Mouse (Mus musculus) right cerebral cortex, postnatal 10 days (tissue): Measurements from ENCODE around the gene Gpc6.

Experiments
- DNase-seq, 2 experiments: peaks; one replicate each; pipeline ENCODE4 v3.0.0; 2021; ENCODE audit warnings: low spot score in 2 of 2

The Gpc6 gene

DNA sequence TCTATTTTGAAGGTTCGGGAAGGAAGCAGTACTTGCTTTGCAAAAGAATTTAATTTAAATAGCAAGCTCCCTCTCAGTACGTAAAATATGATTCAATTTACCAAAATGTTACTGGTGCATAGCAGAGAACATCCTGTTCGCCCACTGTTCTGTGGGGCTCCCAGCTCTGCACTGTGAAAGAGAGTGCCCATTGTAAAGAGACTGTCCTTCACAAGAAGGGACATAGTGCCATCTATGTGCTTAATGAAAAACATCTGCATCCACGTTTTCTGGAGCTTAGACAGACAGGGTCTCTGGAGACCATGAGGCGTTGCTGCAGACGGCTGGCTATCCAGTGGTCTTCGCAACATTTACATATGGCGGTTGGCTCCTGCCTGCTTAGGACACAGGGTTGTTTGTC lies 998.6 kb downstream of the Gpc6 start:
- no peak for DNase-seq

DNA sequence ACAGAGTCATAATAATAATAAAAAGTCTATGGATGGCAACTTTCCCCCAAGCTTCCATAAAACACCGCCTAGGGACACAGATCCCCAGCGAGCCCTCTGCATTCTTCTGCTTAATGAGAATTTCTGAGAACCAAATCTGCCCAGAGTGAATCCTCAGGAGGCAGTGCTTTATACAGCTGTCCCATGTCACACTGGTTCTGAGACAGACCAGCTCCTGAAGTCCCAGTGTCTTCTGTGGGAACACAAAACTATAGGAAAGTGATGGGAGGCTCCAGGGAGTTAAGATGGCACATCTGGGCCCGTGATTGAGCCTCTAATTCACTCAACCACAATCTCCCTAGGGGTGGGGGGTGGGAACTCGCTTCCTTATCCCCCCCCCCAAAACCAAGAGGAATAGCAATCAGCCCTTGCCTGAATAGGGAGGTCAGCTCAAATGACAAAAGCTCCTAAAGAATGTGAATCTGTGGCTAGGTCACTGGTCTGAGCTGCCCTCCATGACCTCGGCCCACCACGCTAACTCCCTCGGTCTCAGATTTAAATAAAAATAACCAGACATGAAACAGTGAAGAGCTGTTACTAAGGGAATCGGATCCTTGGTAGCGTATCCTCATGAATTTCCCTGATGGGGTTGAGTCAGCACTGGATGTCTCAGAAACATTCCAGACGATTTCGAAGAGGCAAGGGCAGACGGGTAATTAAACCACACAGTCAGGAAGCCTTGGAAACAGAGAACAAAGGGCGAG lies 1005.2 kb downstream of the Gpc6 start:
- no peak for DNase-seq

DNA sequence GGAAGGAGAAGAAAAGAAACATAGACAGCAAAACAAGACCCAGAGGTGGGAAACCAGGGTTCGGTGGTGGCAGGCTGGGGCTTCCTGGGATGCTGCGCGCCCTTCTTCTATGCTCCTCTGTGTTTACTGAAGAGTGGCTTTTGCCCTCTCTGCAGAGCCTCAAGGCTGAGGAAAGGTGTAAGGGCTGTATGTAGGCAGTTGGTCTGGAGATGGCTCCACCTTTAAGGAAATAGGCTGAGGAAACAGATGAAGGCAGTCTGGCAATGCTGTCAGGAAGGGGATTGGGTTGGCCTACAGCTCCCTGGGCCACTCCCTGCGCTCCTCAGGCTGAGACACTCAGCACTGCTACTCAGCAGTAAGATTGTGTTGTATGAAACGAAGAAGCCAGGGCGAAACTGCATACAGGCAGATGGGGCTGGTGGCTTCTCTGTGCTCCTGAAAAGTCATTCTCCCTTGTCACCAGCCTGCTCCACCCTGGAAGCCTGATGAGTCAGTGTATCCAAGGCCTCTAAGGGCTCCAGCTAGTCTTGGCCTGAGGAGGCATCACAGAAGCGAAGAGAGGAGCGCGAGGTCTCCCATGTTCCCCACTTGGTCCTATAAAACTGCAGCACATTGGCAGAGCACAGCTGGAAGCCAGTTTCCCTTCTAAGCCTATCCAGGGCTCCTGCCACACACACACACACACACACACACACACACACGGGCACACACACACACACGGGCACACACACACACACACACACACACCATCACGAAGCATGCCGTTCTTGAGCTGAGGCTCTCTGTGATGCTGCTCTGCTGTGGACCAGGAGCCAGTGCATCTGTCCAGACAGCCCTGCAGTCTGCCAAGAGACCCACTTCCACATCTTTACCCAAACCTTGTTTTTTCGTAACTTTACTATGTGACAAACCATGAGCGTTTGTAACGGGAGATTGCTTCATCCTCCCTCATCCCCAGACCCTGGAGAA lies 1006.0 kb downstream of the Gpc6 start:
- DNase-seq, result no peak

- no peak for DNase-seq
These were observed 1007.2 kb downstream of the Gpc6 start for GRCm38 (mm10) chr14:117932163-117932851.

DNA sequence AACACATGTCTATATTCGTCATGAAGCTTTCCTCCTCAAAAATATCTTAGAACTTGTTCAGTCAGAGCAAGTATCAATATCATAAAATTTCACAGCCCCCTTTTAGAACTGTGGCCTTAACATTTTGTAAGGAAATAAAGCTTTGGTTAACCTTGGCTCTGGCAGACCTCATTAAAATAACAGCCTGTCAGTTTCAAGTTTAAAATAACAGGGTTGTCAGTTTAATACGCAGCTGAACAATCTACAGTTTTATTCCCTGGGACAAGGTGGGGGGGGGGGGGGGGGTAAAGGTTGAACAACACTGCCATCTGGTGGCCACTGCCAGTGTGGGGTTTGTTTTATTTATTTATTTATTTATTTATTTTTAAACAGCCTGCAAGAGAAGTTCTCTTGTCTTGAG lies 1013.4 kb downstream of the Gpc6 start:
- no peak for DNase-seq

DNA sequence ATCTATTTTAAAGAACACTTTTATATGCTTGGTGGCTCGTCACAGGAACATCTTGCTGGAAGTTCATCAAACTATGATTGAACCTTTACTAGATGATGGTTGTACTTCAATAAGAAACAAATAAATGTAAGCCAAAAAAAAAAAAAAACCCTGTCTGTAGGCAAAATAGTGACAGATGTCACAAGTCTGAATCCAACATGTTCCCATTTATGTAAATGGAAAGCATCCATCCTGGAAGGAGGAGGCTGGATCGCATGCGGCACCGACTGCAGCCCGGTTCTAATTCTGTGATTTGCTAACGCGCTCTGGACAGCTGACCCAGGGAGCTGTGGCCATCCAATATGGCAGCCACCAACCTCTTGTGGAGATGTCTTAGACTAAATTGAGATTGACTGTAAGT lies 1014.4 kb downstream of the Gpc6 start:
- no peak for DNase-seq

GRCm38 (mm10) chr14:117945920-117946503 lies 1020.9 kb downstream of the Gpc6 start:
- DNase-seq, result no peak

DNA sequence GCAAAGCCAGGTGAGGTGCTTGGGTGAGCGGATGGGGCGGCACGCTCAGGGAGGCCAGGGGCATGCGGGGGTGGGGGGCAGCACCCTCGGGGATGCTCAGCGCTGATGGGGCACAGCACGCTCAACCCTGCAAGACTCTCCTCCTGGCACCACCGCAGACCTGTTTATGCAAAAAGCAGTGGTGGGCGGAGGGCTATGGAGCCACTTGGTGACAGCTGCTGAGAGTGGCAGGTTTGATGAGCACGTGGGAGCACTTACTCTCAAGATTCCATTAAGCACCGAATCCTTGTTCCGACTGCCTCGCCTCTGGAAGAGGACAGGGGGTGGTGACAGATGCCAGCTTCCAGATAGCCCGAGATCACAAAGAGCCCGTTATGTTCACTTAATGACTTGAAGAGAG lies 1026.2 kb downstream of the Gpc6 start:
- no peak for DNase-seq

DNA sequence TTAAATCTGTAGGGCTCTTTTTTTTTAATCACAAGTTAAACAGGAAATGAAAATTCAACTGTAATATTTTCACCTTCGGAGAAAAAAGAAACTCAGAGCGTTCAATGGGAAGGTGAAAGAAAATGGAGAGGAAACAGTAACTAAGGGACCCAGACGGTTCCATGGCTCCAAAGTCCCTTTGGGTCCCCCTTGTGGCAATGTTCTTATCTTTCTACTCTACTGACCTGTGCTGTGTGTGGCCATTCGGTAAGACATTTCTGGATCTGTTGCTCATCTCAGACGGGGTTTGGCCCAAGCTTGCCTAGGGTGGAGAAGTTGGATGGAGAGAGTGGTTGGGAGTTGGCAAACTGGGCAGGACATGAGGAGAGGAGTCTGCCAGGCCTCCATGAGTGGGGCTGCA lies 1026.6 kb downstream of the Gpc6 start:
- DNase-seq, result no peak

DNA sequence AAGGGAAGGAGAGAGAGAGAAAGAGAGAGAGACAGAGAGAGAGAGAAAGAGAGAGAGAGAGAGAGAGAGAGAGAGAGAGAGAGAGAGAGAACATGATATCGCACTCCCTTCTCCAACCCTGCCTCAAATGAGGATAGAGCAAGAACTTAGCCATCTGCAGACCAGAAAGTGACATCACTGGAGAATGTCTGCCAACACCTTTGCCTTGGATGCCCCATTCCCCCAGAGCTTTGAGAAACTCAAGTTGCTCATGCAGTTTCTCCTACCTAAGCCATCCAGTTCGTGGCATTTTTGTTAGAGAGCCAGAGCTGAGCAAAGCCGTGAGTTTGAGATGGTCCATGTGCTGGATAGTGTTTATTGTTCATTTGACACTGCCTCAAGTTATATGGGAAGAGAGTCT lies 1030.9 kb downstream of the Gpc6 start:
- DNase-seq, result no peak

- DNase-seq, result peak; percentile 76 to 91
These were observed 1033.3 kb downstream of the Gpc6 start for GRCm38 (mm10) chr14:117958389-117958788.

GRCm38 (mm10) chr14:117961267-117961666 lies 1036.2 kb downstream of the Gpc6 start:
- peak in 1 of 2 experiments; percentile 46 for DNase-seq

DNA sequence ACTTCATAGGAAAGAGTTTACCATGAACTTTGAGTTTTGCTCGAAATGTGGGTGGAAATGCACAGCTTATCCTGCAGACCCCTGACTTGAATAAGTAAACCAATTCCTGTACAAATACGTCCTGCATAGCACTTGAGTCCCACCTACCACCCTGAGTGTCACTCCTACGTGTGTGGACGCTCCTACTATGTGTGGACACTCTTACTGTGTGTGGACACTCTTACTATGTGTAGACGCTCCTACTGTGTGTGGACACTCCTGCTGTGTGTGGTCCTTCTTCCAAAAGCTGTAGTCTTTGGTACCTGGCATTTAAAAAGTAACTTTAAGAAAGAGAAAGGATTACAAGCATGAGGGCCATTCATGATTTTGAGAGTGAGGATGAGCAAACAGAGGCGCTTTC lies 1036.7 kb downstream of the Gpc6 start:
- no peak for DNase-seq

GRCm38 (mm10) chr14:117962453-117962852 lies 1037.3 kb downstream of the Gpc6 start:
- DNase-seq, result peak in 1 of 2 experiments; percentile 46

DNA sequence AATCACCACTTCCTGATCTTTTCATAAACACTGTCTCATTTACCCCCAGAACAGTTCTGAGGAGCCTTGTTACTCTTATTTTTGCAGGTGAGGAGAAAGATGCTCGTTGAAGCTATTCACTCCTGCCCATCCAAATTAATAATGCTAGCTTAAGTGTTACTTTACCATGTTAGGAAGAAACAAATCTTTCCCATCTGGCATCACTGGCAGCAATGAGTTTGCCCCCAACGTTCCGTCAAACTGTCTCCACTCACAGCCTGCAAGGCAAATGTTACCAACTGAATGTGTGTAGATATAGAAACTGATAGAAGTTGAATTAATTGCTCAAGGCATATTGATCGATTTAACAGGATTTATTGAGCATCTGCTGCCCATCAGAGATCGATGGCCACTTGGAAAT lies 1047.5 kb downstream of the Gpc6 start:
- DNase-seq, result no peak

- peak; percentile 82 to 84 for DNase-seq
These were observed 1056.4 kb downstream of the Gpc6 start for GRCm38 (mm10) chr14:117981532-117981931.

DNA sequence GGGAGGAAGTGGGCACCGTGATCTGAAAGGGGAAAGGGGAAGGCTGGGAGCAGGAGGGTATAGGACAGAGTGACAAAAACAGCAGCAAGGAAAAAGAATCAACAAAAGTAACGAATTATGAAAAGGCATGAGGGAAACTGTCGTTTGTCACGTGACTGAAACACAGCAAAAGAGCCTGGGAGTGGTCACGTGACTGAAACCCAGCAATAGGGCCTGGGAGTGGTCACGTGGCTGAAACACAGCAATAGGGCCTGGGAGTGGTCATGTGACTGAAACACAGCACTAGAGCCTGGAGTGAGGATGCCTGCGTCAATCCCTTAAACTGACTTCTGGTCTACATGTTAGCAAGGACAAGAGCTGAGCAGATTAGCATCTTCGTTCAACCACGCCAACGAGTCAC lies 1063.3 kb downstream of the Gpc6 start:
- no peak for DNase-seq

DNA sequence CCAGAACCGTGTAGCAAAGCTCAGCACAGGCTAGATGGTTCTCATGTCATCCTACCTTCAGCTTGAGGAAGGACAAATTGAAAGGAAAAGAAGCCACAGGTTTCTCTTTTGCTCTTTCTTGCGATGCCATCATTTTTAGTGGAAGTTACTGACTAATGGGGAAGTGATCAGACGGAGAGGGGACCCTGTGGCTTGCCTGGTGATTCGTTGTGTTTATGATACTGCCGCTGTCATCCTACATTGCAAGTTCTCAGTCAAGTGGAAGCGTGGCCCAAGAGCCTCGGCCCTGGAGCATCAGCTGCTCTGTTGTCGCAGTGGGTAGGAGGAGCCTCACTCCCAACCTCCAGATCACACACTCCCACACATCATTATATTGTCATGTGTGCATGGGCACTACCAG lies 1065.1 kb downstream of the Gpc6 start:
- no peak for DNase-seq

DNA sequence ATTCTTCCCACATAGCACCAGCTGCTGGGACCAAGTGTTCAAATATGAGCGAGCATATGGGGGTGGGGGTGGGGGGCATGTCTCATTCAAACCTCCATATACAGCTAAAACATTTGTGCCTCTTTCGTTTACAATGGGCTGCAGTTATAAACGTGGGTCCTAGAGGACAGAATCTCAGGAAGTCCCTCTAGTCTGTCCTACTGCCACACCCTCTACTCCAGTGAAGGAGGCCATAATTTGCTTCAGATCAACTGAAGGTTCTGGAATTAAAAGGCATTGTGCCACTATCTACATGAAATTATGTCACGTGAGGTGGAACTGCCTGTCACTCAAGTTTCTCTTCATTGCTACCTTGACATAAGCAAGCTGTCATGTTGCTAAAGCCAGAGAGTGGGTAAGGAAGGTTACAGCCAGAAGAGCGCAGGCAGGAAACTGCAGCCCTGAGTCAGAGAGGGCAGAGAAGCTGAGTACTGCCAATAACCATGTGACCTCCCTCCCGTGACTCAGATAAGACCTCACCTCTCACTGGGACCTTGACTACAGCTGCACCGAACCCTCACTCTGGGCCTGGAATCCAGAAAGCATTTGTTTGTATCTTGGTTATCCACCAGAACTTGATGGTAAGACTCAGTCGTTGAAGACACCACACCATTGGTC lies 1067.6 kb downstream of the Gpc6 start:
- no peak for DNase-seq

- DNase-seq, result no peak
These were observed 1068.7 kb downstream of the Gpc6 start for GRCm38 (mm10) chr14:117993845-117994244.

DNA sequence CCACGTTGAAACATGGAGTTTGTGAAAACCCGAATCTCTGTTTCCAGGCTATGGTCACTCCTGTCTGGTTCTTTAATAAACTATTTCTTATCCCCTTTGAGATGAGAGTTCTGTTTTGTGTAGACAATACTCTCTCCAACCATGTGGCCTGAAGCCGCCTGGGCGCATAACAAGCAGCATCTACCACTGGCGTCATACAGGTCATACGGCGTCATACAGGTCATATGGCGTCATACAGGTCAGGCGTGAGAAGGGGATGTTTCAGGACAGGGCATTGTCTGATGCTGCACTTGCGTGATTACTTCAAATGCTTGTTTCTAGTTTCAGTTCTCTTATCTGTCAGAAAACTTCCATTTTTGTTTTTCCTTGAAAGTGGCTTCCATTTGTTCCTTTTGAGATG lies 1079.3 kb downstream of the Gpc6 start:
- no peak for DNase-seq
